Mouse (Mus musculus): ENCODE data around the gene Smyd2. TPM values are rescaled to one million over a fixed set of nuclear protein-coding genes. Genes with fewer than 3 reads are reported as not detected.

The Smyd2 gene
- polyA plus RNA-seq, 1 experiment: 57.7 TPM

DNA sequence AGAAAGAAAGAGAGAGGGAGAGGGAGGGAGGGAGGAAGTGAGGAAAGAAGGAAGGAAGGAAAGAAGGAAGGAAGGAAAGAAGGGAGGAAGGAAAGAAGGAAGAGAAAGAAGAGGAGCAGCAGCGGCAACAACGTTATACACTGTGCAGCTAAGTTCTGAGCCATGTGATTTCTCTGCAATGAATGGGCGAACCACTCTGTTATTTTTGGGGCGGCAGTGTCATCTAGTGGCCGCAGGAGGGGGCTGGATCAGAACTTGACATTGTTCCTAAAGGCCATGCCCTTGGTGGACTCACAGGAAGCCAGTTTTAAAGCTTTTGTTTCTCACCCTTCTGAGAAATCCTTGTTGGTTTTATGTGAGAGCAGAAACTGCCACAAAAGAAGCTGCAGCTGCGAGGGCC lies 5.5 kb upstream of the Smyd2 start:
- H3ac ChIP-seq (ENCODE audit: control insufficient read depth, insufficient read length): no peak overlapping the region

DNA sequence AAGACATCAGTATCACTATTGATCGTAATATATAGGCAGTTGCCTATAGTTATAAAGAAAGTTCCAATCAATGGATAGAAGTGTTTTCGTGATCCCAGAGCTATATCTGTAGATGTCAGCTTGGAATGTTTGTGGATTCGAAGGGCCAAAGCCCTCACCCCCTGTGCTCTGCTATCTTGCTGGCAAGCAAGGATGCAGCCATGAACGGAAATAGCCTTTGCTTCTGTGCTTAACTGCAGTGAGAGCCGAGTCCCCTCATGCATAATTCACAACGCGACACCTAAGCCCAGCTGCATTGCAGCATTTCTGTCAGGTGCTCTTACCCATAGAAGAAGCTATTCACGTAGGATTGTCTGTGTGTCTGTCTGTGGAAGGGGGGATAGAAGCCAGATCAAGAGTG lies 4.1 kb upstream of the Smyd2 start:
- no peaks in the 10 kb centered on the region for H3K36me3 ChIP-seq (ENCODE audit: control insufficient read depth, insufficient read depth)
- H3ac ChIP-seq (ENCODE audit: control insufficient read depth, insufficient read length): no peak overlapping the region
- no peak overlapping the region for H3K4me3 ChIP-seq
- H3K4me2 ChIP-seq (ENCODE audit: low read depth): no peak overlapping the region
- H3K27me3 ChIP-seq (ENCODE audit: control insufficient read depth, insufficient read depth, insufficient read length): no peaks in the 10 kb centered on the region
- H3K79me2 ChIP-seq (ENCODE audit: control insufficient read depth, insufficient read depth): peaks cover 11% of the 10 kb centered on the region
- no peak for TF ChIP-seq MYOG (IDR thresholded peaks at IDR 0.05; ENCODE audit: control insufficient read depth in 1 of 3, insufficient read depth in 1 of 3, insufficient read length in 2 of 3, low read depth in 2 of 3)

More for the DNA sequence above, 5.5 kb upstream of the Smyd2 start:
- no peak overlapping the region for H3K4me3 ChIP-seq
- no peaks in the 10 kb centered on the region for H3K36me3 ChIP-seq (ENCODE audit: control insufficient read depth, insufficient read depth)
- H3K79me2 ChIP-seq (ENCODE audit: control insufficient read depth, insufficient read depth): peaks cover 2% of the 10 kb centered on the region
- peak overlapping the region; percentile 57 for H3K4me2 ChIP-seq (ENCODE audit: low read depth)
- no peaks in the 10 kb centered on the region for H3K27me3 ChIP-seq (ENCODE audit: control insufficient read depth, insufficient read depth, insufficient read length)
- TF ChIP-seq TCF12 (IDR thresholded peaks at IDR 0.05; ENCODE audit: insufficient read depth, poor library complexity, severe bottlenecking): no peak
- no peak for TF ChIP-seq POLR2A (IDR thresholded peaks at IDR 0.05; ENCODE audit: insufficient read length, low read depth)
- no peak for TF ChIP-seq REST (IDR thresholded peaks at IDR 0.05; ENCODE audit: insufficient read depth, insufficient read length)
- peak; percentile 30 for TF ChIP-seq USF1 (IDR thresholded peaks at IDR 0.05; ENCODE audit: low read depth)

DNA sequence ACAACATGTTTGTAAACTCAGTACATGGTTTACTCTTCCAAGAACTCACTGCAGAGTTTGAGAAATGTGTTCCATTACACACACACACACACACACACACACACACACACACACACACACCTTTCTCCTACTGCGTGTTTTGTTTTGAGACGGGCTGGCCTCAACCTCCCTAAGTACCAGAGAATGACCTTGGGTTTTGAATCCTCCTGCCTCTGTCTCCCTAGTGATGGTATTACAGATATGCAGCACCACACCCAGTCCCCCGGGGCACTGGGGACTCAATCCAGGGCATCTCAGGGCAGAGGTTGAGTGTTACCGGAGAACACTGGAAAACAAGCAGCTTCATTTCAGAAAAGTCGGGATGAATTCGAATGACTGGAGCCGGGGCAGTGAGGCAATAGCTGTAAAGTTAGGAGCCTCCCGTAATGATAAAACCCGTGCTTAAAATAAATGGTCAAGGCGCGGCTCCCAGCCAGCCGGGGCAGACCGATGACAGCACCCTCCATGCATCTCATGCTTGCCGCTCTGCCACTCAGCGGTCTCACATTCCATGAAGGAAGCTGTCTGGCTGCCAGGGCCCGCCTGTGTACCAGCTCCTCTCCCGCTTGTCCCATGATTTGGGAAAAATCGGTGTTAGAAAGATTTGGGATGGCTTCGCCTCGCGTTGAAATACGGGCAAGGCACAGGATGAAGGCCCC lies 1.9 kb upstream of the Smyd2 start:
- no peaks in the 10 kb centered on the region for H3K27me3 ChIP-seq (ENCODE audit: control insufficient read depth, insufficient read depth, insufficient read length)
- no peak overlapping the region for H3ac ChIP-seq (ENCODE audit: control insufficient read depth, insufficient read length)
- no peak overlapping the region for H3K4me3 ChIP-seq
- TF ChIP-seq TCF3 (IDR thresholded peaks at IDR 0.05; ENCODE audit: insufficient read length, low read depth): no peak
- no peak for TF ChIP-seq POLR2AphosphoS2 (IDR thresholded peaks at IDR 0.05; ENCODE audit: insufficient read length, low read depth)
- TF ChIP-seq CEBPB (IDR thresholded peaks at IDR 0.05; ENCODE audit: insufficient read depth, poor library complexity, severe bottlenecking): 0 out of 2 replicates have a peak, but pooled peaks have one; percentile 18
- TF ChIP-seq POLR2A (IDR thresholded peaks at IDR 0.05; ENCODE audit: insufficient read length, low read depth): no peak
- TF ChIP-seq E2F4 (IDR thresholded peaks at IDR 0.05; ENCODE audit: insufficient read depth): no peak
- TF ChIP-seq TCF12 (IDR thresholded peaks at IDR 0.05; ENCODE audit: insufficient read depth, poor library complexity, severe bottlenecking): no peak
- TF ChIP-seq REST (IDR thresholded peaks at IDR 0.05; ENCODE audit: insufficient read depth, insufficient read length): no peak
- TF ChIP-seq USF1 (IDR thresholded peaks at IDR 0.05; ENCODE audit: low read depth): no peak
- peak in 1 of 3 experiments; percentile 46 for TF ChIP-seq MYOD1 (IDR thresholded peaks at IDR 0.05; ENCODE audit: control insufficient read depth in 1 of 3, insufficient read length in 2 of 3, low read depth in 2 of 3)
- peak in 1 of 3 experiments; percentile 45 for TF ChIP-seq MYOG (IDR thresholded peaks at IDR 0.05; ENCODE audit: control insufficient read depth in 1 of 3, insufficient read depth in 1 of 3, insufficient read length in 2 of 3, low read depth in 2 of 3)
- TF ChIP-seq MAX (IDR thresholded peaks at IDR 0.05; ENCODE audit: low read depth): no peak
- TF ChIP-seq SRF (IDR thresholded peaks at IDR 0.05; ENCODE audit: control insufficient read depth, insufficient read length, low read depth): no peak
- H3K4me2 ChIP-seq (ENCODE audit: low read depth): peak overlapping the region; percentile 70
- H3K79me2 ChIP-seq (ENCODE audit: control insufficient read depth, insufficient read depth): peaks cover 24% of the 10 kb centered on the region
- no peaks in the 10 kb centered on the region for H3K36me3 ChIP-seq (ENCODE audit: control insufficient read depth, insufficient read depth)

- no peak overlapping the region for H3ac ChIP-seq (ENCODE audit: control insufficient read depth, insufficient read length)
- no peaks in the 10 kb centered on the region for H3K27me3 ChIP-seq (ENCODE audit: control insufficient read depth, insufficient read depth, insufficient read length)
- H3K79me2 ChIP-seq (ENCODE audit: control insufficient read depth, insufficient read depth): peaks cover 32% of the 10 kb centered on the region
- TF ChIP-seq TCF3 (IDR thresholded peaks at IDR 0.05; ENCODE audit: insufficient read length, low read depth): no peak
- TF ChIP-seq MAX (IDR thresholded peaks at IDR 0.05; ENCODE audit: low read depth): no peak
- no peak for TF ChIP-seq MYOD1 (IDR thresholded peaks at IDR 0.05; ENCODE audit: control insufficient read depth in 1 of 3, insufficient read length in 2 of 3, low read depth in 2 of 3)
- peak overlapping the region; percentile 71 for H3K4me2 ChIP-seq (ENCODE audit: low read depth)
- peak overlapping the region; percentile 42 for H3K4me3 ChIP-seq
- H3K36me3 ChIP-seq (ENCODE audit: control insufficient read depth, insufficient read depth): no peaks in the 10 kb centered on the region
Measured at GRCm38 (mm10) chr1:189923157-189923556, 994 bp upstream of the Smyd2 start.

GRCm38 (mm10) chr1:189922721-189923120 lies 558 bp upstream of the Smyd2 start:
- Histone ChIP-seq H3K79me2 (ENCODE audit: control insufficient read depth, insufficient read depth) (peaks cover 35% of the 10 kb centered on the region), H3K27me3 (ENCODE audit: control insufficient read depth, insufficient read depth, insufficient read length) (no peaks in the 10 kb centered on the region), H3K36me3 (ENCODE audit: control insufficient read depth, insufficient read depth) (no peaks in the 10 kb centered on the region), H3ac (ENCODE audit: control insufficient read depth, insufficient read length) (peak overlapping the region; percentile 58), H3K4me2 (ENCODE audit: low read depth) (peak overlapping the region; percentile 71), H3K4me3 (peak overlapping the region; percentile 42)
- TF ChIP-seq SRF (IDR thresholded peaks at IDR 0.05; ENCODE audit: control insufficient read depth, insufficient read length, low read depth): no peak
- TF ChIP-seq MYOD1 (IDR thresholded peaks at IDR 0.05; ENCODE audit: control insufficient read depth in 1 of 3, insufficient read length in 2 of 3, low read depth in 2 of 3): no peak
- TF ChIP-seq MAX (IDR thresholded peaks at IDR 0.05; ENCODE audit: low read depth): no peak
- TF ChIP-seq TCF12 (IDR thresholded peaks at IDR 0.05; ENCODE audit: insufficient read depth, poor library complexity, severe bottlenecking): no peak
- no peak for TF ChIP-seq USF1 (IDR thresholded peaks at IDR 0.05; ENCODE audit: low read depth)
- no peak for TF ChIP-seq POLR2AphosphoS2 (IDR thresholded peaks at IDR 0.05; ENCODE audit: insufficient read length, low read depth)
- TF ChIP-seq CEBPB (IDR thresholded peaks at IDR 0.05; ENCODE audit: insufficient read depth, poor library complexity, severe bottlenecking): no peak
- no peak for TF ChIP-seq E2F4 (IDR thresholded peaks at IDR 0.05; ENCODE audit: insufficient read depth)
- TF ChIP-seq REST (IDR thresholded peaks at IDR 0.05; ENCODE audit: insufficient read depth, insufficient read length): no peak
- TF ChIP-seq POLR2A (IDR thresholded peaks at IDR 0.05; ENCODE audit: insufficient read length, low read depth): no peak
- TF ChIP-seq MYOG (IDR thresholded peaks at IDR 0.05; ENCODE audit: control insufficient read depth in 1 of 3, insufficient read depth in 1 of 3, insufficient read length in 2 of 3, low read depth in 2 of 3): no peak
- TF ChIP-seq TCF3 (IDR thresholded peaks at IDR 0.05; ENCODE audit: insufficient read length, low read depth): no peak

All from myocyte (in vitro differentiated cells).